Mouse (Mus musculus) heart, embryonic 13.5 days (tissue): ENCODE results near the gene Ceacam5. TPM values are rescaled to one million over a fixed set of nuclear protein-coding genes. Genes with fewer than 3 reads are reported as not detected.

Source experiments
- ATAC-seq: fragments of 200-750 bp; cut with Nextera tagmentation; 2 replicates; pipeline ENCODE4 v1.8.0; 2017; ENCODE audit warnings: moderate TSS enrichment; ENCODE audit not compliant: insufficient number of reproducible peaks, low FRiP score, low TSS enrichment; ENCODE audit errors: extremely low read depth
- H3K27ac ChIP-seq: fragments of 300-500 bp; sonication (generic); replicated peaks from 2 replicates; pipeline ENCODE4 v1.5.1; 2015; ENCODE audit warnings: moderate library complexity, mild to moderate bottlenecking, inconsistent platforms
- H3K27me3 ChIP-seq: fragments of 300-500 bp; sonication (generic); replicated peaks from 2 replicates; pipeline ENCODE4 v1.6.1; 2015; ENCODE audit warnings: mild to moderate bottlenecking, inconsistent platforms
- H3K36me3 ChIP-seq: fragments of 300-500 bp; sonication (generic); 2 replicates; pipeline ENCODE4 v1.6.1; 2015; ENCODE audit warnings: mild to moderate bottlenecking, inconsistent platforms
- H3K4me1 ChIP-seq: fragments of 300-500 bp; sonication (generic); 2 replicates; pipeline ENCODE4 v1.6.1; 2015; ENCODE audit warnings: inconsistent platforms
- H3K4me2 ChIP-seq: fragments of 300-500 bp; sonication (generic); 2 replicates; pipeline ENCODE4 v1.6.1; 2015; ENCODE audit warnings: inconsistent platforms, mild to moderate bottlenecking, moderate library complexity
- H3K4me3 ChIP-seq: fragments of 300-500 bp; sonication (generic); 2 replicates; pipeline ENCODE4 v1.5.1; 2015; ENCODE audit warnings: moderate library complexity, mild to moderate bottlenecking, inconsistent platforms
- H3K9ac ChIP-seq: fragments of 300-500 bp; sonication (generic); 2 replicates; pipeline ENCODE4 v1.6.1; 2015; ENCODE audit warnings: inconsistent platforms, mild to moderate bottlenecking, moderate library complexity
- H3K9me3 ChIP-seq: fragments of 300-500 bp; sonication (generic); 2 replicates; pipeline ENCODE4 v1.6.1; 2016; ENCODE audit warnings: inconsistent platforms
- WGBS: fragments of 180-500 bp; shearing (Covaris S2); methylation state at CpG from one replicate; pipeline ENCODE4 v1.1.7; 2015; ENCODE audit warnings: mixed read lengths; 5-methylcytosine and 5-hydroxymethylcytosine counted together
- polyA plus RNA-seq: library from polyadenylated mRNA; unstranded; fragments of >200 nt; fragmentation: Nextera tagmentation; extraction: Ambion mirVana; gene quantifications from 2 replicates; pipeline ENCODE4 v1.2.1, GENCODE M21; 2015

Gene Ceacam5
- not detected in 2 replicates for polyA plus RNA-seq

- H3K4me3 ChIP-seq = no peak within 1 kb of the TSS
- no peaks in the 10 kb centered on the region for H3K4me1 ChIP-seq
- H3K4me2 ChIP-seq = no peak within 1 kb of the TSS
- 30% methylated on average over 1 of the region's 1 CpGs for WGBS
- H3K27ac ChIP-seq = no peak within 1 kb of the TSS
- no peaks in the 10 kb centered on the region for H3K27me3 ChIP-seq
- peaks cover 81% of the 10 kb centered on the region for H3K9me3 ChIP-seq
- H3K9ac ChIP-seq = no peak within 1 kb of the TSS
- ATAC-seq = no peak
- H3K36me3 ChIP-seq = no peaks in the 10 kb centered on the region
These were observed at the start of gene Ceacam5 for GRCm38 (mm10) chr7:17712938-17713337. TSS of gene Ceacam5 (plus strand) at chr7:17713238.

Other genes with a start within 250 kb of the Ceacam5 start
- not detected in 2 replicates for gene Ceacam14, start 99.4 kb downstream of the Ceacam5 start, polyA plus RNA-seq
- gene Gm5155, start 158.5 kb downstream of the Ceacam5 start, polyA plus RNA-seq = not detected in 2 replicates